Mouse (Mus musculus) spleen, adult 2 months (tissue): ENCODE measurements around the gene Gpr85.
"Not testable (repeated sequence)": the region's sequence is repeated elsewhere in the genome, so short reads cannot be mapped to it uniquely, and the experiment has no call there.

ENCODE experiments used
- CTCF ChIP-seq: fragments of 200-500 bp; IDR thresholded peaks from 2 replicates; pipeline ENCODE4 v1.5.1; 2011; ENCODE audit warnings: mild to moderate bottlenecking, inconsistent platforms; ENCODE audit not compliant: insufficient read depth, insufficient read length, insufficient replicate concordance; ENCODE audit errors: extremely low read depth
- POLR2A ChIP-seq: fragments of 200-500 bp; IDR thresholded peaks from 2 replicates; pipeline ENCODE4 v1.6.1; 2011; ENCODE audit warnings: low read depth, low read length, inconsistent platforms

DNA sequence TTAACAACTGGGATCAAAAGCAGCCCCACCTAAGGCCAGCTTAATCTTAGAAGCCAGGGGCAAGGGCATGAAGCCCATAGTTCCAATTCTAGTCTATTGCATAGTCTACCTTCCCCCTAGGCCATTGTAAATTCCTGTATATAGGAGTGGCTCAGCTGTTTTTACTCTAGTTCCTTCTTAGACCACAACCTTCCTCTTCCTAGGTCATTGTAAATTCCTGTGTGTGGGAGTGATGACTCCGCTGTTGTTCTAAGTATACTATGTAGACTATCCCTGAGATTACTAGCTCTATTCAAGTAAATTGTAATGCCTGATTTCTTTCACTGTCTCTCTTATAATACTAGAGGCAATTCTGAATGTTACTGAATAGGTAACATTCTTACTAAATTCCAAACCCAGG lies 6.3 kb upstream of the Gpr85 start:
- not testable (repeated sequence) for TF ChIP-seq POLR2A, CTCF
